Comparison of ENCODE assay signal across 19 mouse cellular contexts in genomic region chr3:107065510-107066095, GRCm38 (mm10). TPM values are rescaled to one million over a fixed set of nuclear protein-coding genes. Genes with fewer than 3 reads are reported as not detected.
DNase-seq lines count a peak whose midpoint lies in the region; ATAC-seq lines count a peak whose summit lies in the region.
"Had no signal": no experiment of that assay in that cellular context is flagged by ENCODE, and none has a peak within 500 bp of the region (broad histone marks: within the 10 kb centered on the region; RNA-seq: fewer than 3 reads in every experiment).

No protein-coding gene starts in this region.

- no peak overlapping the region for H3K4me3 ChIP-seq in neural tube, embryonic 13.5 days
- H3K4me3 ChIP-seq in forebrain, embryonic 15.5 days = no peak overlapping the region
- no peak overlapping the region for H3K4me3 ChIP-seq in midbrain, embryonic 12.5 days
- no peak overlapping the region for H3K4me3 ChIP-seq in neural tube, embryonic 15.5 days (replicated peaks)
- H3K4me3 ChIP-seq: heart, embryonic 10.5 days; limb, embryonic 10.5 days had no signal

- 61% methylated on average over 6 of the region's 6 CpGs for WGBS in neural tube, embryonic 13.5 days
- 27% methylated on average over 6 of the region's 6 CpGs for WGBS in forebrain, embryonic 15.5 days
- 55% methylated on average over 6 of the region's 6 CpGs for WGBS in midbrain, embryonic 12.5 days
- WGBS in neural tube, embryonic 15.5 days = 62% methylated on average over 6 of the region's 6 CpGs

- H3K27me3 ChIP-seq in neural tube, embryonic 13.5 days = no peaks in the 10 kb centered on the region
- no peaks in the 10 kb centered on the region for H3K27me3 ChIP-seq in forebrain, embryonic 15.5 days
- H3K27me3 ChIP-seq in midbrain, embryonic 12.5 days = no peaks in the 10 kb centered on the region
- H3K27me3 ChIP-seq in neural tube, embryonic 15.5 days (replicated peaks) = no peaks in the 10 kb centered on the region

- no peak overlapping the region for H3K4me2 ChIP-seq in neural tube, embryonic 13.5 days
- H3K4me2 ChIP-seq in forebrain, embryonic 15.5 days (replicated peaks) = no peak overlapping the region
- H3K4me2 ChIP-seq in midbrain, embryonic 12.5 days (replicated peaks) = no peak overlapping the region
- no peak overlapping the region for H3K4me2 ChIP-seq in neural tube, embryonic 15.5 days

- H3K9me3 ChIP-seq in neural tube, embryonic 13.5 days = no peaks in the 10 kb centered on the region
- H3K9me3 ChIP-seq in forebrain, embryonic 15.5 days = no peaks in the 10 kb centered on the region
- H3K9me3 ChIP-seq in midbrain, embryonic 12.5 days = no peaks in the 10 kb centered on the region
- H3K9me3 ChIP-seq in neural tube, embryonic 15.5 days (replicated peaks) = no peaks in the 10 kb centered on the region
- H3K9me3 ChIP-seq: heart, embryonic 10.5 days; limb, embryonic 10.5 days had no signal

- H3K9ac ChIP-seq in neural tube, embryonic 13.5 days = no peak overlapping the region
- H3K9ac ChIP-seq in forebrain, embryonic 15.5 days (replicated peaks) = no peak overlapping the region
- H3K9ac ChIP-seq in midbrain, embryonic 12.5 days (replicated peaks) = no peak overlapping the region
- H3K9ac ChIP-seq in neural tube, embryonic 15.5 days (replicated peaks) = no peak overlapping the region
- H3K9ac ChIP-seq: liver, postnatal 0 days had no signal

- DNase-seq in neural tube, embryonic 10.5 days (ENCODE audit: extremely low spot score, low spot score) = no peak
- no peak for DNase-seq in ovary, postnatal 10 days (ENCODE audit: low spot score)
- DNase-seq in left cerebral cortex, postnatal 36 days (ENCODE audit: low spot score in 2 of 2) = no peak
- DNase-seq: B cell, adult 2 months; cerebellum, adult 9-11 months; kidney, adult 18-20 months; kidney, postnatal 10 days; liver, postnatal 0 days; lung, postnatal 10 days; retina, postnatal 1 day; thymus, postnatal 36 days had no signal

- H3K4me1 ChIP-seq in neural tube, embryonic 13.5 days (replicated peaks) = no peaks in the 10 kb centered on the region
- peaks cover 21% of the 10 kb centered on the region for H3K4me1 ChIP-seq in forebrain, embryonic 15.5 days
- H3K4me1 ChIP-seq in midbrain, embryonic 12.5 days = 0 out of 2 replicates have a peak, but pooled peaks cover 2% of the 10 kb centered on the region
- H3K4me1 ChIP-seq in neural tube, embryonic 15.5 days = no peaks in the 10 kb centered on the region
- H3K4me1 ChIP-seq: heart, embryonic 10.5 days; limb, embryonic 10.5 days had no signal

- H3K36me3 ChIP-seq in neural tube, embryonic 13.5 days = no peaks in the 10 kb centered on the region
- no peaks in the 10 kb centered on the region for H3K36me3 ChIP-seq in forebrain, embryonic 15.5 days
- H3K36me3 ChIP-seq in midbrain, embryonic 12.5 days = no peaks in the 10 kb centered on the region
- no peaks in the 10 kb centered on the region for H3K36me3 ChIP-seq in neural tube, embryonic 15.5 days
- H3K36me3 ChIP-seq: heart, embryonic 10.5 days; limb, embryonic 10.5 days had no signal

- ATAC-seq in neural tube, embryonic 13.5 days (ENCODE audit: low read depth) = peak; percentile 65; the same call in 1 of the 2 replicates
- peak; percentile 83 for ATAC-seq in forebrain, embryonic 15.5 days (replicated peaks)
- peak; percentile 77 for ATAC-seq in midbrain, embryonic 12.5 days (ENCODE audit: low FRiP score, low read depth)
- peak; percentile 72; the same call in 1 of the 2 replicates for ATAC-seq in neural tube, embryonic 15.5 days (ENCODE audit: low FRiP score)
- ATAC-seq in megakaryocyte-erythroid progenitor cell, adult 5-6 weeks (replicated peaks; ENCODE audit: low FRiP score, low TSS enrichment, poor library complexity, severe bottlenecking) = no peak
- ATAC-seq: liver, postnatal 0 days had no signal

- no peak overlapping the region for H3K27ac ChIP-seq in neural tube, embryonic 13.5 days (replicated peaks)
- peak overlapping the region; percentile 94 for H3K27ac ChIP-seq in forebrain, embryonic 15.5 days (replicated peaks)
- H3K27ac ChIP-seq in midbrain, embryonic 12.5 days (replicated peaks) = no peak overlapping the region
- no peak overlapping the region for H3K27ac ChIP-seq in neural tube, embryonic 15.5 days (replicated peaks)
- H3K27ac ChIP-seq: heart, embryonic 10.5 days; limb, embryonic 10.5 days had no signal

- intact Hi-C loops in left cerebral cortex, postnatal 36 days (cut with DNase I) = no loop called here

RNA-seq across cellular contexts. Expression of gene Kcna3, which starts 29.6 kb away (rescaled TPM):
- 2.8 and 3.9 TPM in 2 replicates for polyA plus RNA-seq in neural tube, embryonic 13.5 days (2015; fragmentation: Nextera tagmentation; extraction: Ambion mirVana)
- polyA plus RNA-seq in forebrain, embryonic 15.5 days (2015; fragmentation: Nextera tagmentation; extraction: Ambion mirVana) = 21.8 and 21.9 TPM in 2 replicates
- 8.9 and 10.1 TPM in 2 replicates for polyA plus RNA-seq in midbrain, embryonic 12.5 days (2016; fragmentation: Nextera tagmentation; extraction: Ambion mirVana)
- polyA plus RNA-seq in neural tube, embryonic 15.5 days (2015; fragmentation: Nextera tagmentation; extraction: Ambion mirVana) = 7.9 and 9.2 TPM in 2 replicates
- total RNA-seq in megakaryocyte-erythroid progenitor cell, adult 5-6 weeks (2014; fragmentation: Nextera tagmentation) = 7.5 and 9.6 TPM in 2 replicates
- 6.0 and 7.4 TPM in 2 replicates for total RNA-seq in megakaryocyte-erythroid progenitor cell, adult 5-6 weeks (2017)
- 10 to 100 TPM; 30.7 to 31.1 TPM for total RNA-seq in left cerebral cortex, postnatal 36 days (2021)

RNA-seq across cellular contexts. Expression of gene Kcna2, which starts 35.3 kb away (rescaled TPM):
- polyA plus RNA-seq in neural tube, embryonic 13.5 days (2015; fragmentation: Nextera tagmentation; extraction: Ambion mirVana) = 1.5 and 1.9 TPM in 2 replicates
- 0.73 and 0.83 TPM in 2 replicates for polyA plus RNA-seq in forebrain, embryonic 15.5 days (2015; fragmentation: Nextera tagmentation; extraction: Ambion mirVana)
- polyA plus RNA-seq in midbrain, embryonic 12.5 days (2016; fragmentation: Nextera tagmentation; extraction: Ambion mirVana) = 0.46 and 0.67 TPM in 2 replicates
- 1.8 and 2.0 TPM in 2 replicates for polyA plus RNA-seq in neural tube, embryonic 15.5 days (2015; fragmentation: Nextera tagmentation; extraction: Ambion mirVana)
- total RNA-seq in megakaryocyte-erythroid progenitor cell, adult 5-6 weeks (2014; fragmentation: Nextera tagmentation) = not detected in 2 replicates
- total RNA-seq in megakaryocyte-erythroid progenitor cell, adult 5-6 weeks (2017) = not detected in 2 replicates
- total RNA-seq in left cerebral cortex, postnatal 36 days (2021) = 100 to 1,000 TPM; 148 to 155 TPM
- total RNA-seq: megakaryocyte progenitor cell, adult 5-6 weeks had no signal
- polyA plus RNA-seq: heart, embryonic 10.5 days had no signal
